Mouse (Mus musculus) CH12.LX (cell line): ENCODE measurements around the gene Coasy.

ENCODE experiments used
- CHD2 ChIP-seq: IDR thresholded peaks from 2 replicates; pipeline ENCODE4 v1.6.1; 2011; ENCODE audit warnings: low read length, improper control_type of control experiment
- POLR2A ChIP-seq: IDR thresholded peaks from 2 replicates; pipeline ENCODE4 v1.6.1; 2011; ENCODE audit warnings: low read depth, mild to moderate bottlenecking, improper control_type of control experiment, low read length
- UBTF ChIP-seq: IDR thresholded peaks from 2 replicates; pipeline ENCODE4 v1.6.1; 2012; ENCODE audit warnings: low read depth, mild to moderate bottlenecking, inconsistent platforms, low read length, improper control_type of control experiment, moderate library complexity
- USF2 ChIP-seq: conservative IDR thresholded peaks from 2 replicates; pipeline ENCODE4 v1.6.1; 2011; ENCODE audit warnings: low read depth, low read length, improper control_type of control experiment
- ZKSCAN1 ChIP-seq: IDR thresholded peaks from 2 replicates; pipeline ENCODE4 v1.6.1; 2012; ENCODE audit warnings: low read depth, inconsistent platforms, low read length, improper control_type of control experiment, borderline replicate concordance

DNA sequence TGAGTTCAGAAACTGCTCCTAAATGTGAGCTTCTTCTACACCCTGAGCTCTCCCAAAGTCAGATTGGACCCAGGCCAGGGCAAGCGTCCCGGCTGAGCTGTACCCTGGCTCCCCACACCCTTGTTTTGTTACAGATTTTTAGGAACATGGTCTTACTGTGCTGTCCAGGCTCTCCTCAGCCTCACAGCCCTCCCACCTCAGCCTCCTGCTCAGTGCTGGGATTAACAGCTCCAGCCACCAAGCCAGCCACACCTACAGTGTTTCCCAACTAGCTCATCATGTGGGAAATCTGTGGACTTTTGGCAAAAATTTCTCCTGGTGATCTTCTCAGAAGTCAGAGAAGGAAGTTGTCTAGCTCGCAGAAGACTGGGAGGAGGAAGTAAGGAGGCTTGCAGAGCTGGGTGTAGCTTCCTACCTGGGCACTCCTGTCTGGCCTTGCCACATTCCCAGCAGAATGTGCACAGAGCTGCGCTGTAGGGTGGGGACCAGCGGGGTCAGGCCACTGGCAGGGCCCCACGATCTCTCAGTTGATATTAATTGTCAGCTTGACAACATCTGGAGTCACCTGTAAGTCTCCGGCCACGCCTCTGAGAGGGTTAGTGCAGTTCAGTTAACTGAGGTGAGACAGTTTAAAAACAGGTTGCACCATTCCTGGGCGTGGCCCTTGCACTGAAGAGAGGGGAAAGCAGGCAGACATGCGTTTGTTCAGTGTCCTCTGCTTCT lies 29.5 kb upstream of the Coasy start:
- TF ChIP-seq POLR2A = no peak
- TF ChIP-seq CHD2 = no peak
- no peak for TF ChIP-seq USF2
- no peak for TF ChIP-seq UBTF
- TF ChIP-seq ZKSCAN1 = no peak
